Mouse (Mus musculus) urinary bladder, adult 2 months (tissue): ENCODE measurements around the gene Col13a1. TPM values are rescaled to one million over a fixed set of nuclear protein-coding genes. Genes with fewer than 3 reads are reported as not detected.

Source experiments
- DNase-seq: peaks from one replicate; pipeline ENCODE4 v3.0.0; 2022; ENCODE audit warnings: low spot score
- polyA plus RNA-seq: library from polyadenylated mRNA; depleted of rRNA; stranded (reverse); fragments of >200 nt; gene quantifications from 2 replicates; pipeline ENCODE4 v1.2.3, GENCODE M21; 2012; rRNA removed

Gene Col13a1
- polyA plus RNA-seq, 1 experiment: 0.40 TPM

GRCm38 (mm10) chr10:61829046-61829445, 149.9 kb downstream of the Col13a1 start:
- DNase-seq: no peak

- DNase-seq: no peak
Measured at GRCm38 (mm10) chr10:61827950-61828936, 150.7 kb downstream of the Col13a1 start.

GRCm38 (mm10) chr10:61826753-61827435, 152.0 kb downstream of the Col13a1 start:
- no peak for DNase-seq

GRCm38 (mm10) chr10:61825979-61826752, 152.7 kb downstream of the Col13a1 start:
- DNase-seq: no peak

- DNase-seq: no peak
Measured at GRCm38 (mm10) chr10:61825536-61825935, 153.4 kb downstream of the Col13a1 start.

GRCm38 (mm10) chr10:61823731-61824115, 155.2 kb downstream of the Col13a1 start:
- DNase-seq: no peak

- DNase-seq: no peak
Measured at GRCm38 (mm10) chr10:61822968-61823730, 155.8 kb downstream of the Col13a1 start.

GRCm38 (mm10) chr10:61820050-61820449, 158.9 kb downstream of the Col13a1 start:
- DNase-seq: no peak

DNA sequence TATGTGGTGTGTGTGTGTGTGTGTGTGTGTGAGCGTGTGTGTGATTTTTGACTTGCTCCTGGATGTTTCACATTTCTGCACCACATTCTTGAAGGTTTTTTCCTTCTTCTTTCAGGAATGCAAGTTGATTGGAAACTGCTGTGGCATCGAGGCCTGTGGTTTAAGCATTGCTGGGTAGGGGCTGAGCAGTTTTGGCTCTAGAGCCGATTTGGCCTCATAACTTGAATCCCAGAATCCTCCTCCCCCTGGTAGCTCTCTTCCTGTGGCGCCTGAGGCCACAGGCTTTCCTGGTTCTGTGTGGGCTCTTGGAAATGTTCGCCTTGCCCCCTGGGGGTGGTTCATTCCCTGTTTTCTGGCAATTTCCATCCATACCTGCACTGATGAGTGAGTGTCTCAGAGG, 166.9 kb downstream of the Col13a1 start:
- no peak for DNase-seq

- DNase-seq: no peak
Measured at GRCm38 (mm10) chr10:61798133-61798576, 180.8 kb downstream of the Col13a1 start.

DNA sequence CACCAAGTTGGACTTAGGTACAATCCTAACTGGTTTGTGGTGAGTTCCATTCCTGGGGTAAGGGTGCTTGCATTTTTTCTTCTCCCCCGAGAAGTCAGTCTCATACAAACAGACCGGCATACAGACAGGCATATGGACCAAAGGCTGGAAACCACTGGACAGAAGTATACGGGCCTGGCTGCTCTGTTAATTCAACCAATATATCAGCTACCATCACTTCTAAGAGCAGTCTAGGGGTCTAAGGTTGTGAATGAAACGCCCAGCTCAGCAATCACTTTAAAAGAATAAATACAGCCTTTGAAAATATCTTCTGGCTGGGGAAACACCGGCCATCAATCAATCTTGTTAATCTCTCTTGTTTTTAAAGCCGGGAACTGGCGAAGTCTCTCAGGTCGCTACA, 183.4 kb downstream of the Col13a1 start:
- DNase-seq: no peak

GRCm38 (mm10) chr10:61794971-61795370, 183.9 kb downstream of the Col13a1 start:
- no peak for DNase-seq

DNA sequence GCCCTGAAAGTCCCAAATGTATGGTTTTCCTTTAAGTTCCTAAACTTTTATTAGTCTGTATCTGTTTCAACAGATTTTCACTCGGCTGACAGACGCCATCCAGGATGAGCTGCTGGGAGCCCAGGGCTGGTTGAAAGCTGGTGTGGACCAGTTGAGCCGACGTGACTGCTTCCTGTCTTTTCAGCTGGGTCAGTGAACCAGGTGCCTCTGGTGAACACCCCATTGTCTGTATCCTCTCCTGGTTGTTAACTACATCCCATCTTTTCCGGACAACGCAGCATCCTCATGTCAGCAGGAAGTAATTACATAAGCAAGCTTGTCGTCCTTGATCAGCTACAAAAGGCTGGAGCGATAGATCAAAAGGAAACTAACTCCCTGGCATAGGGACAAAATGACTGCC, 185.9 kb downstream of the Col13a1 start:
- DNase-seq: no peak

- no peak for DNase-seq
Measured at GRCm38 (mm10) chr10:61788499-61788898, 190.4 kb downstream of the Col13a1 start.

Other genes starting within 250 kb of the Col13a1 start
- gene H2afy2, start 195.0 kb downstream of the Col13a1 start, polyA plus RNA-seq: 19.5 and 20.0 TPM in 2 replicates
- not detected in 2 replicates for gene Neurog3, start 154.0 kb upstream of the Col13a1 start, polyA plus RNA-seq
- gene Fam241b, start 164.8 kb upstream of the Col13a1 start, polyA plus RNA-seq: 14.7 and 17.9 TPM in 2 replicates